Mouse (Mus musculus) liver, embryonic 12.5 days (tissue): Measurements from ENCODE around the gene H2-DMa. TPM values are rescaled to one million over a fixed set of nuclear protein-coding genes. Genes with fewer than 3 reads are reported as not detected.

ENCODE experiments used
- polyA plus RNA-seq: library from polyadenylated mRNA; unstranded; fragments of >200 nt; fragmentation: Nextera tagmentation; extraction: Ambion mirVana; gene quantifications from 2 replicates; pipeline ENCODE4 v1.2.1, GENCODE M21; 2016

Gene H2-DMa
- polyA plus RNA-seq, 1 experiment from 2014 or later: 4.3 TPM

Other genes with a start within 250 kb of the H2-DMa start
- gene Gm7029, start 245.7 kb upstream of the H2-DMa start, polyA plus RNA-seq: not detected in 2 replicates
- gene Kifc1, start 228.9 kb upstream of the H2-DMa start, polyA plus RNA-seq: 4.8 and 6.0 TPM in 2 replicates
- 0.51 and 0.78 TPM in 2 replicates for gene Platr17, start 214.4 kb upstream of the H2-DMa start, polyA plus RNA-seq
- 33.4 and 37.1 TPM in 2 replicates for gene Daxx, start 210.1 kb upstream of the H2-DMa start, polyA plus RNA-seq
- gene Tapbp, start 203.6 kb upstream of the H2-DMa start, polyA plus RNA-seq: 29.4 and 30.1 TPM in 2 replicates
- 13.6 and 14.8 TPM in 2 replicates for gene Zbtb22, start 203.6 kb upstream of the H2-DMa start, polyA plus RNA-seq
- 17.3 and 18.4 TPM in 2 replicates for gene Rgl2, start 190.0 kb upstream of the H2-DMa start, polyA plus RNA-seq
- 164 and 177 TPM in 2 replicates for gene Pfdn6, start 179.2 kb upstream of the H2-DMa start, polyA plus RNA-seq
- 49.4 and 52.7 TPM in 2 replicates for gene Wdr46, start 178.9 kb upstream of the H2-DMa start, polyA plus RNA-seq
- gene B3galt4, start 168.1 kb upstream of the H2-DMa start, polyA plus RNA-seq: 2.1 and 2.6 TPM in 2 replicates
- gene Vps52, start 163.7 kb upstream of the H2-DMa start, polyA plus RNA-seq: 41.1 and 43.5 TPM in 2 replicates
- 1,396 and 1,433 TPM in 2 replicates for gene Rps18, start 163.5 kb upstream of the H2-DMa start, polyA plus RNA-seq
- gene H2-K1, start 119.2 kb upstream of the H2-DMa start, polyA plus RNA-seq: 82.1 and 83.5 TPM in 2 replicates
- gene Ring1, start 94.9 kb upstream of the H2-DMa start, polyA plus RNA-seq: 10.6 and 10.7 TPM in 2 replicates
- 33.2 and 36.1 TPM in 2 replicates for gene H2-Ke6, start 91.5 kb upstream of the H2-DMa start, polyA plus RNA-seq
- gene Slc39a7, start 87.9 kb upstream of the H2-DMa start, polyA plus RNA-seq: 91.7 and 96.0 TPM in 2 replicates
- 29.2 and 31.3 TPM in 2 replicates for gene Rxrb, start 87.7 kb upstream of the H2-DMa start, polyA plus RNA-seq
- 0.37 and 0.54 TPM in 2 replicates for gene Col11a2, start 80.1 kb upstream of the H2-DMa start, polyA plus RNA-seq
- gene H2-Oa, start 27.2 kb upstream of the H2-DMa start, polyA plus RNA-seq: 0.37 and 0.56 TPM in 2 replicates
- 59.9 and 66.1 TPM in 2 replicates for gene Brd2, start 3.1 kb downstream of the H2-DMa start, polyA plus RNA-seq
- 0.30 and 0.35 TPM in 2 replicates for gene H2-DMb2, start 23.8 kb downstream of the H2-DMa start, polyA plus RNA-seq
- gene H2-DMb1, start 33.5 kb downstream of the H2-DMa start, polyA plus RNA-seq: 0.21 and 0.45 TPM in 2 replicates
- gene Tap1, start 68.0 kb downstream of the H2-DMa start, polyA plus RNA-seq: 2.3 and 2.6 TPM in 2 replicates
- 4.5 and 5.0 TPM in 2 replicates for gene Psmb9, start 68.2 kb downstream of the H2-DMa start, polyA plus RNA-seq
- 12.5 and 13.5 TPM in 2 replicates for gene Psmb8, start 78.2 kb downstream of the H2-DMa start, polyA plus RNA-seq
- 5.6 and 6.9 TPM in 2 replicates for gene Tap2, start 84.0 kb downstream of the H2-DMa start, polyA plus RNA-seq
- 0.05 and 0.19 TPM in 2 replicates for gene H2-Ob, start 119.4 kb downstream of the H2-DMa start, polyA plus RNA-seq
- 2.9 and 3.1 TPM in 2 replicates for gene H2-Ab1, start 138.1 kb downstream of the H2-DMa start, polyA plus RNA-seq
- 0.11 TPM in 1 of 2 replicates, not detected in the other for gene H2-Aa, start 168.3 kb downstream of the H2-DMa start, polyA plus RNA-seq
- gene H2-Eb1, start 186.3 kb downstream of the H2-DMa start, polyA plus RNA-seq: 0.15 and 0.37 TPM in 2 replicates
- gene H2-Eb2, start 206.1 kb downstream of the H2-DMa start, polyA plus RNA-seq: not detected in 2 replicates
- gene Btnl2, start 235.3 kb downstream of the H2-DMa start, polyA plus RNA-seq: 0.07 TPM in 1 of 2 replicates, not detected in the other